Mouse (Mus musculus) limb, embryonic 14.5 days (tissue): ENCODE results near the gene Nt5dc2. TPM values are rescaled to one million over a fixed set of nuclear protein-coding genes. Genes with fewer than 3 reads are reported as not detected.
A peak's percentile ranks its signal among the peaks of the same experiment; 100 is the strongest.

ENCODE experiments used
- ATAC-seq: fragments of 200-750 bp; cut with Nextera tagmentation; 2 replicates; pipeline ENCODE4 v1.8.0; 2017; ENCODE audit warnings: low read depth, moderate number of reproducible peaks, moderate TSS enrichment; ENCODE audit not compliant: low FRiP score
- DNase-seq: peaks from one replicate; pipeline ENCODE4 v3.0.0-alpha.2; 2015; ENCODE audit warnings: low spot score
- H3K27ac ChIP-seq: fragments of 300-500 bp; sonication (generic); replicated peaks from 2 replicates; pipeline ENCODE4 v1.5.1; 2014; ENCODE audit warnings: low read depth, mild to moderate bottlenecking, low read length, moderate library complexity, mixed read lengths
- H3K27me3 ChIP-seq: fragments of 300-500 bp; sonication (generic); 2 replicates; pipeline ENCODE4 v1.6.1; 2014; ENCODE audit warnings: low read length, mixed read lengths; ENCODE audit not compliant: control insufficient read depth, insufficient read depth
- H3K36me3 ChIP-seq: fragments of 300-500 bp; sonication (generic); 2 replicates; pipeline ENCODE4 v1.6.1; 2014; ENCODE audit warnings: mild to moderate bottlenecking, low read length, moderate library complexity, mixed read lengths; ENCODE audit not compliant: control insufficient read depth, insufficient read depth
- H3K4me1 ChIP-seq: fragments of 300-500 bp; sonication (generic); 2 replicates; pipeline ENCODE4 v1.6.1; 2014; ENCODE audit warnings: antibody characterized with exemption, low read length, mixed read lengths; ENCODE audit not compliant: control insufficient read depth, insufficient read depth
- H3K4me2 ChIP-seq: fragments of 300-500 bp; sonication (generic); replicated peaks from 2 replicates; pipeline ENCODE4 v1.6.1; 2014; ENCODE audit warnings: low read depth, mild to moderate bottlenecking, low read length, moderate library complexity; ENCODE audit not compliant: severe bottlenecking
- H3K4me3 ChIP-seq: fragments of 300-500 bp; sonication (generic); replicated peaks from 2 replicates; pipeline ENCODE4 v1.5.1; 2014; ENCODE audit warnings: low read length
- H3K9ac ChIP-seq: fragments of 300-500 bp; sonication (generic); 2 replicates; pipeline ENCODE4 v1.6.1; 2014; ENCODE audit warnings: mild to moderate bottlenecking, low read depth, low read length, moderate library complexity; ENCODE audit not compliant: severe bottlenecking
- H3K9me3 ChIP-seq: fragments of 300-500 bp; sonication (generic); 2 replicates; pipeline ENCODE4 v1.6.1; 2016; ENCODE audit warnings: low read length; ENCODE audit not compliant: control insufficient read depth
- POLR2A ChIP-seq: fragments of 200-500 bp; IDR thresholded peaks from 2 replicates; pipeline ENCODE4 v1.8.0; 2012; ENCODE audit warnings: inconsistent platforms, mild to moderate bottlenecking, moderate library complexity, borderline replicate concordance; ENCODE audit not compliant: insufficient read depth, insufficient read length; ENCODE audit errors: extremely low read depth
- WGBS: fragments of 180-500 bp; shearing (Covaris S2); extraction: QIAGEN DNeasy Blood & Tissue Kit; methylation state at CpG from one replicate; pipeline ENCODE4 v1.1.7; 2014; 5-methylcytosine and 5-hydroxymethylcytosine counted together
- polyA plus RNA-seq, 2 experiments: library from polyadenylated mRNA; depleted of rRNA in 1 of 2; stranded (reverse) in 1 of 2; unstranded in 1 of 2; fragments of >200 nt; fragmentation: Nextera tagmentation in 1 of 2; extraction: Ambion mirVana in 1 of 2; gene quantifications; 2 replicates each; pipeline versions ENCODE4 v1.2.1 to v1.2.3; 2012 to 2014

The Nt5dc2 gene
- polyA plus RNA-seq (2012; rRNA removed) (357 and 464 TPM in 2 replicates), polyA plus RNA-seq (2014; fragmentation: Nextera tagmentation; extraction: Ambion mirVana) (358 and 361 TPM in 2 replicates)

- peak; percentile 36; the same call in 1 of the 2 replicates for TF ChIP-seq POLR2A
- Histone ChIP-seq H3K36me3 (peaks cover 16% of the 10 kb centered on the region), H3K27ac (peak within 1 kb of the TSS; percentile 67), H3K4me1 (peaks cover 49% of the 10 kb centered on the region), H3K27me3 (no peaks in the 10 kb centered on the region), H3K9me3 (no peaks in the 10 kb centered on the region), H3K4me2 (peak within 1 kb of the TSS; percentile 86), H3K4me3 (peak within 1 kb of the TSS; percentile 91), H3K9ac (peak within 1 kb of the TSS; percentile 83)
- ATAC-seq (peak; percentile 82), DNase-seq (peak; percentile 96)
- WGBS, result 8% methylated on average over 49 of the region's 63 CpGs
These were observed at the start of gene Nt5dc2 for GRCm38 (mm10) chr14:31130236-31131220. Gene Nt5dc2, plus strand, starts transcription at chr14:31131053.

GRCm38 (mm10) chr14:31081147-31081546 lies 49.7 kb upstream of the Nt5dc2 start:
- H3K4me2 ChIP-seq, result no peak overlapping the region
- peaks cover 76% of the 10 kb centered on the region for H3K36me3 ChIP-seq
- no peak for TF ChIP-seq POLR2A

DNA sequence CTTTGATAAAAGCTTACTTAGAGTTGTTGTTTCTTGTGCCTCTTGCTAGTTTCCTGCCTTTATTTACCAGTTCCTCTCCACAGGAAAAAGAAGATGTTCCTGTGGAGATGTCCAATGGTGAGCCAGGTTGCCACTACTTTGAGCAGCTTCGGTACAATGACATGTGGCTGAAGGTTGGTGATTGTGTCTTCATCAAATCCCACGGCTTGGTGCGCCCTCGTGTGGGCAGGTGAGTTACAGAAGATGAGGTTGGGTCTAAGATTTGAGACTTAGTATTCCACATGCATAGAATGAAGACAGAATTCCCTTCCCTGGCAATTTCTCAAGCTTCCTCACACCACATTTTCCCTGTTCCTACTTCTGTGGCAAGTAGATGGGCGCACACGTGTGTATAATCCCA lies 43.4 kb upstream of the Nt5dc2 start:
- Histone ChIP-seq H3K4me1 (no peaks in the 10 kb centered on the region), H3K9ac (no peak overlapping the region), H3K27me3 (no peaks in the 10 kb centered on the region), H3K36me3 (peaks cover 85% of the 10 kb centered on the region), H3K4me2 (no peak overlapping the region), H3K9me3 (no peaks in the 10 kb centered on the region), H3K4me3 (no peak overlapping the region), H3K27ac (no peak overlapping the region)
- TF ChIP-seq POLR2A, result no peak
- DNase-seq, result no peak
- ATAC-seq, result no peak
- 83% methylated on average over 6 of the region's 6 CpGs for WGBS

More at GRCm38 (mm10) chr14:31081147-31081546, 49.7 kb upstream of the Nt5dc2 start:
- no peaks in the 10 kb centered on the region for H3K27me3 ChIP-seq
- no peaks in the 10 kb centered on the region for H3K4me1 ChIP-seq
- H3K27ac ChIP-seq, result no peak overlapping the region
- H3K9me3 ChIP-seq, result no peaks in the 10 kb centered on the region
- no peak for DNase-seq
- H3K4me3 ChIP-seq, result no peak overlapping the region
- no peak for ATAC-seq
- no peak overlapping the region for H3K9ac ChIP-seq

GRCm38 (mm10) chr14:31088515-31088914 lies 42.3 kb upstream of the Nt5dc2 start:
- Histone ChIP-seq H3K9me3 (no peaks in the 10 kb centered on the region), H3K36me3 (peaks cover 85% of the 10 kb centered on the region), H3K4me2 (no peak overlapping the region), H3K4me1 (no peaks in the 10 kb centered on the region), H3K4me3 (no peak overlapping the region), H3K27me3 (no peaks in the 10 kb centered on the region), H3K27ac (no peak overlapping the region), H3K9ac (no peak overlapping the region)
- no peak for DNase-seq
- ATAC-seq, result no peak
- WGBS, result 96% methylated on average over 2 of the region's 2 CpGs
- TF ChIP-seq POLR2A, result no peak

DNA sequence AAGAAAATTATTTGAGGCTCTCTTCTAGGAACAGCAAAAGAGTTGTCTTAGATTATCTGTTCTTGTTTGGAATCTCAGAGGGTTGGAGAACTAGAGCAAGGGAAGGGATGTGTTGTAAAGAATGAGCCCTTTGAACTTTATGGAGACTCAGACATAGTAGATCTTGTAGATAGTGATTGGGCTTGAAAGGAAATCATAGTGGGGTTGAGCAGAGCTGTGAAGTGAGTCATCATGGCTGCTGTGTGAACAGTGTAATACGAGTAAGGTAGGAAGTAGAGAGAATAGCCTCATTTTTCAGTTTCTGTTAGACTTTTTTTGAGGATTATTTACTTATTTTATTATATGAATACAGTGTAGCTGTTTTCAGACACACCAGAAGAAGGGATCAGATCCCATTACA lies 40.9 kb upstream of the Nt5dc2 start:
- peaks cover 86% of the 10 kb centered on the region for H3K36me3 ChIP-seq
- H3K27me3 ChIP-seq, result no peaks in the 10 kb centered on the region
- WGBS, result 88% methylated on average over 1 of the region's 1 CpGs
- H3K27ac ChIP-seq, result no peak overlapping the region
- H3K4me1 ChIP-seq, result no peaks in the 10 kb centered on the region
- DNase-seq, result no peak
- no peak for ATAC-seq
- no peak overlapping the region for H3K4me2 ChIP-seq
- H3K9me3 ChIP-seq, result no peaks in the 10 kb centered on the region
- H3K4me3 ChIP-seq, result no peak overlapping the region
- H3K9ac ChIP-seq, result no peak overlapping the region
- no peak for TF ChIP-seq POLR2A
